In genomic region chr3:94477444-94477843, GRCm38 (mm10) we compare ENCODE assay signal across 14 mouse cellular contexts. TPM values are rescaled to one million over a fixed set of nuclear protein-coding genes. Genes with fewer than 3 reads are reported as not detected.
A peak's percentile ranks its signal among the peaks of the same experiment; 100 is the strongest.
DNase-seq lines count a peak whose midpoint lies in the region; ATAC-seq and TF ChIP-seq lines count a peak whose summit lies in the region.
"Had no signal": no experiment of that assay in that cellular context is flagged by ENCODE, and none has a peak within 500 bp of the region (broad histone marks: within the 10 kb centered on the region; RNA-seq: fewer than 3 reads in every experiment).

No protein-coding gene starts in this region.

- WGBS in hindbrain, embryonic 15.5 days: 18% methylated on average over 4 of the region's 4 CpGs
- WGBS in neural tube, embryonic 14.5 days: 26% methylated on average over 4 of the region's 4 CpGs
- WGBS in limb, embryonic 10.5 days: 65% methylated on average over 4 of the region's 4 CpGs

- H3K4me1 ChIP-seq in cortical plate, adult 2 months (ENCODE audit: control insufficient read depth, insufficient read depth, low read length): peaks cover 7% of the 10 kb centered on the region
- peaks cover 61% of the 10 kb centered on the region for H3K4me1 ChIP-seq in hindbrain, embryonic 15.5 days (replicated peaks)
- H3K4me1 ChIP-seq in neural tube, embryonic 14.5 days (ENCODE audit: control insufficient read depth, insufficient read depth, low read length): peaks cover 25% of the 10 kb centered on the region
- H3K4me1 ChIP-seq in limb, embryonic 10.5 days: peaks cover 52% of the 10 kb centered on the region

- H3K4me3 ChIP-seq in cortical plate, adult 2 months (ENCODE audit: insufficient read depth, low read length): peak overlapping the region; percentile 97
- peak overlapping the region; percentile 73 for H3K4me3 ChIP-seq in hindbrain, embryonic 15.5 days
- H3K4me3 ChIP-seq in neural tube, embryonic 14.5 days (ENCODE audit: low read depth, low read length): peak overlapping the region; percentile 63
- no peak overlapping the region for H3K4me3 ChIP-seq in limb, embryonic 10.5 days
- H3K4me3 ChIP-seq: embryonic facial prominence, embryonic 15.5 days; lung, embryonic 15.5 days had no signal

- peaks cover 9% of the 10 kb centered on the region; the same call in 1 of the 2 replicates for H3K36me3 ChIP-seq in hindbrain, embryonic 15.5 days
- H3K36me3 ChIP-seq in neural tube, embryonic 14.5 days (ENCODE audit: control insufficient read depth, insufficient read depth, low read length): peaks cover 6% of the 10 kb centered on the region; the same call in 1 of the 2 replicates
- H3K36me3 ChIP-seq in limb, embryonic 10.5 days: no peaks in the 10 kb centered on the region
- H3K36me3 ChIP-seq: embryonic facial prominence, embryonic 15.5 days; lung, embryonic 15.5 days had no signal

- H3K9me3 ChIP-seq in hindbrain, embryonic 15.5 days: no peaks in the 10 kb centered on the region
- no peaks in the 10 kb centered on the region for H3K9me3 ChIP-seq in neural tube, embryonic 14.5 days (ENCODE audit: control insufficient read depth, low read length)
- H3K9me3 ChIP-seq in limb, embryonic 10.5 days (replicated peaks): no peaks in the 10 kb centered on the region
- H3K9me3 ChIP-seq: embryonic facial prominence, embryonic 15.5 days; lung, embryonic 15.5 days had no signal

- no peak for TF ChIP-seq CTCF in cortical plate, adult 2 months (IDR thresholded peaks at IDR 0.05; ENCODE audit: extremely low read depth, insufficient read depth, low read length)

- peak overlapping the region; percentile 78 for H3K4me2 ChIP-seq in hindbrain, embryonic 15.5 days
- H3K4me2 ChIP-seq in neural tube, embryonic 14.5 days (ENCODE audit: low read depth, low read length): peak overlapping the region; percentile 57
- H3K4me2 ChIP-seq: embryonic facial prominence, embryonic 15.5 days; lung, embryonic 15.5 days had no signal

- H3K9ac ChIP-seq in hindbrain, embryonic 15.5 days: peak overlapping the region; percentile 89
- H3K9ac ChIP-seq in neural tube, embryonic 14.5 days (replicated peaks; ENCODE audit: low read depth, low read length): peak overlapping the region; percentile 50
- H3K9ac ChIP-seq: embryonic facial prominence, embryonic 15.5 days; lung, embryonic 15.5 days had no signal

- H3K27ac ChIP-seq in cortical plate, adult 2 months (ENCODE audit: insufficient read depth, low read length): no peak overlapping the region
- peak overlapping the region; percentile 89 for H3K27ac ChIP-seq in hindbrain, embryonic 15.5 days (replicated peaks)
- peak overlapping the region; percentile 88 for H3K27ac ChIP-seq in neural tube, embryonic 14.5 days (ENCODE audit: low read depth, low read length)
- H3K27ac ChIP-seq in limb, embryonic 10.5 days: no peak overlapping the region
- H3K27ac ChIP-seq: embryonic facial prominence, embryonic 15.5 days; lung, embryonic 15.5 days had no signal

- no peak for DNase-seq in frontal cortex, postnatal 10 days (ENCODE audit: low spot score in 2 of 2)
- no peak for DNase-seq in adrenal gland, postnatal 10 days
- DNase-seq in limb, embryonic 10.5 days (ENCODE audit: low spot score): no peak
- DNase-seq: kidney, adult 9 months had no signal

- no peaks in the 10 kb centered on the region for H3K27me3 ChIP-seq in hindbrain, embryonic 15.5 days
- no peaks in the 10 kb centered on the region; the same call in 1 of the 2 replicates for H3K27me3 ChIP-seq in neural tube, embryonic 14.5 days (ENCODE audit: control insufficient read depth, insufficient read depth, low read length)
- H3K27me3 ChIP-seq in limb, embryonic 10.5 days (ENCODE audit: low read depth, poor library complexity, severe bottlenecking): peaks cover 48% of the 10 kb centered on the region
- H3K27me3 ChIP-seq: Patski had no signal

- TF ChIP-seq POLR2A in cortical plate, adult 2 months (IDR thresholded peaks at IDR 0.05; ENCODE audit: extremely low read depth, insufficient read depth, low read length): peak; percentile 59; the same call in 1 of the 2 replicates

- ATAC-seq in frontal cortex, adult (ENCODE audit: low TSS enrichment): peak; percentile 62
- no peak; the same call in none of the 2 replicates for ATAC-seq in hindbrain, embryonic 15.5 days (ENCODE audit: low FRiP score, low read depth)
- ATAC-seq in neural tube, embryonic 14.5 days (ENCODE audit: low read depth): peak; percentile 25
- ATAC-seq in megakaryocyte progenitor cell, adult 5-6 weeks (replicated peaks; ENCODE audit: poor library complexity): no peak
- ATAC-seq: Patski had no signal

RNA-seq across cellular contexts. Expression of gene Celf3, which starts 0.7 kb away (rescaled TPM):
- 314 and 357 TPM in 2 replicates for polyA plus RNA-seq in cortical plate, adult 2 months (2012; rRNA removed)
- 219 and 232 TPM in 2 replicates for polyA plus RNA-seq in hindbrain, embryonic 15.5 days (2015; fragmentation: Nextera tagmentation; extraction: Ambion mirVana)
- 232 and 319 TPM in 2 replicates for polyA plus RNA-seq in neural tube, embryonic 14.5 days (2014; fragmentation: Nextera tagmentation; extraction: Ambion mirVana)
- total RNA-seq in adrenal gland, postnatal 10 days (2021): 10 to 100 TPM; 17.0 to 30.7 TPM
- not detected in 2 replicates for total RNA-seq in megakaryocyte progenitor cell, adult 5-6 weeks (2015)
- total RNA-seq in megakaryocyte progenitor cell, adult 5-6 weeks (2017): 0.08 TPM in 1 of 2 replicates, not detected in the other
- 1.4 and 1.5 TPM in 2 replicates for polyA plus RNA-seq in limb, embryonic 10.5 days (2016; fragmentation: Nextera tagmentation; extraction: Ambion mirVana)

RNA-seq across cellular contexts. Expression of gene Riiad1, which starts 2.7 kb away (rescaled TPM):
- 3.2 and 4.1 TPM in 2 replicates for polyA plus RNA-seq in cortical plate, adult 2 months (2012; rRNA removed)
- 20.0 and 21.0 TPM in 2 replicates for polyA plus RNA-seq in hindbrain, embryonic 15.5 days (2015; fragmentation: Nextera tagmentation; extraction: Ambion mirVana)
- 14.6 and 17.5 TPM in 2 replicates for polyA plus RNA-seq in neural tube, embryonic 14.5 days (2014; fragmentation: Nextera tagmentation; extraction: Ambion mirVana)
- 1 to 10 TPM; 3.2 to 5.2 TPM for total RNA-seq in adrenal gland, postnatal 10 days (2021)
- total RNA-seq in megakaryocyte progenitor cell, adult 5-6 weeks (2015): 1.1 and 1.4 TPM in 2 replicates
- total RNA-seq in megakaryocyte progenitor cell, adult 5-6 weeks (2017): not detected in 2 replicates
- 1.4 and 1.8 TPM in 2 replicates for polyA plus RNA-seq in limb, embryonic 10.5 days (2016; fragmentation: Nextera tagmentation; extraction: Ambion mirVana)
- total RNA-seq: neutrophil, adult 5-6 weeks had no signal

RNA-seq across cellular contexts. Expression of gene Oaz3, which starts 33.7 kb away (rescaled TPM):
- polyA plus RNA-seq in cortical plate, adult 2 months (2012; rRNA removed): 0.15 and 0.25 TPM in 2 replicates
- 1.4 and 1.6 TPM in 2 replicates for polyA plus RNA-seq in hindbrain, embryonic 15.5 days (2015; fragmentation: Nextera tagmentation; extraction: Ambion mirVana)
- 0.76 and 1.7 TPM in 2 replicates for polyA plus RNA-seq in neural tube, embryonic 14.5 days (2014; fragmentation: Nextera tagmentation; extraction: Ambion mirVana)
- total RNA-seq in adrenal gland, postnatal 10 days (2021): 1 to 10 TPM in 1 of 2 experiments, not detected in 1; 1.1 TPM
- 0.46 TPM in 1 of 2 replicates, not detected in the other for total RNA-seq in megakaryocyte progenitor cell, adult 5-6 weeks (2015)
- not detected in 2 replicates for total RNA-seq in megakaryocyte progenitor cell, adult 5-6 weeks (2017)
- 0.29 and 0.51 TPM in 2 replicates for polyA plus RNA-seq in limb, embryonic 10.5 days (2016; fragmentation: Nextera tagmentation; extraction: Ambion mirVana)
- total RNA-seq: left cerebral cortex, adult 8-10 months; neutrophil, adult 5-6 weeks had no signal

RNA-seq across cellular contexts. Expression of gene Mrpl9, which starts 34.3 kb away (rescaled TPM):
- polyA plus RNA-seq in cortical plate, adult 2 months (2012; rRNA removed): 46.0 and 47.9 TPM in 2 replicates
- 60.6 and 61.0 TPM in 2 replicates for polyA plus RNA-seq in hindbrain, embryonic 15.5 days (2015; fragmentation: Nextera tagmentation; extraction: Ambion mirVana)
- 59.5 and 64.1 TPM in 2 replicates for polyA plus RNA-seq in neural tube, embryonic 14.5 days (2014; fragmentation: Nextera tagmentation; extraction: Ambion mirVana)
- total RNA-seq in adrenal gland, postnatal 10 days (2021): 10 to 100 TPM; 94.5 to 97.7 TPM
- 46.9 and 53.0 TPM in 2 replicates for total RNA-seq in megakaryocyte progenitor cell, adult 5-6 weeks (2015)
- total RNA-seq in megakaryocyte progenitor cell, adult 5-6 weeks (2017): 53.3 and 54.6 TPM in 2 replicates
- 71.0 and 77.8 TPM in 2 replicates for polyA plus RNA-seq in limb, embryonic 10.5 days (2016; fragmentation: Nextera tagmentation; extraction: Ambion mirVana)

Comparison
In these comparisons a context has a peak if more than half of its experiments do, and no peak if none do; other contexts are left out.
1. ATAC-seq: peak in frontal cortex, adult (single experiment) and neural tube, embryonic 14.5 days (single experiment); none in hindbrain, embryonic 15.5 days (single experiment) and megakaryocyte progenitor cell, adult 5-6 weeks (single experiment).
2. H3K27ac ChIP-seq: peak in hindbrain, embryonic 15.5 days (single experiment) and neural tube, embryonic 14.5 days (single experiment); none in cortical plate, adult 2 months (single experiment) and limb, embryonic 10.5 days (single experiment).
3. RNA of gene Celf3, which starts 0.7 kb away (polyA plus RNA-seq): 232 to 319 TPM in neural tube, embryonic 14.5 days, 314 to 357 TPM in cortical plate, adult 2 months and 219 to 232 TPM in hindbrain, embryonic 15.5 days; 1.4 to 1.5 TPM in limb, embryonic 10.5 days; every median in the first group is over 10 times any median in the second.